Mouse (Mus musculus) liver, adult 2 months (tissue): ENCODE results near the gene Ndufaf1.

Experiments used
- CTCF ChIP-seq: fragments of 200-500 bp; IDR thresholded peaks from 2 replicates; pipeline ENCODE4 v1.5.1; 2011; ENCODE audit warnings: low read depth, low read length, control low read depth
- POLR2A ChIP-seq: fragments of 200-500 bp; IDR thresholded peaks from 2 replicates; pipeline ENCODE4 v1.6.1; 2011; ENCODE audit warnings: low read length, control low read depth; ENCODE audit not compliant: insufficient read depth; ENCODE audit errors: extremely low read depth

DNA sequence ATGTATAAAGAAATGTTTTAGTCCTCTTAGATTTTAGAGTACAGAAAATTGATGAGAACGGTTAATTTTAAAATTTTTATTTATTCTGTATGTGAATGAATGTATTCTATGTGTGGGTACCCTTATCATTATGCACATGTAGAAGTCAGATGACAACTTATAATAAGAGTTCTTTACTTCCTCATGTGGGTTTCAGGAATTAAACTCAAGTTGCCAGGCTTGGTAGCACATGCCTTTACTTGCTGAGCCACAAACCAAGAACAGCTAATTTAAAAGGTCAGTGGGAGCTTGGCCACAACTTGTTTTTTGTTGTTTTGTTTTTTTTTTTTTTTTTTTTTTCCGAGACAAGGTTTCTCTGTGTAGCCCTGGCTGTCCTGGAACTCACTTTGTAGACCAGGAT lies 32.2 kb upstream of the Ndufaf1 start:
- no peak for TF ChIP-seq CTCF
- no peak for TF ChIP-seq POLR2A
